Mouse (Mus musculus) heart, adult 2 months (tissue): ENCODE measurements around the gene Ndufaf8. TPM values are rescaled to one million over a fixed set of nuclear protein-coding genes. Genes with fewer than 3 reads are reported as not detected.

Experiments
- DNase-seq, 2 experiments: peaks; one replicate each; pipeline ENCODE4 v3.0.0; 2021
- H3K27ac ChIP-seq: fragments of 200-600 bp; 2 replicates; pipeline ENCODE4 v1.8.1; 2022
- H3K27me3 ChIP-seq: fragments of 200-500 bp; 2 replicates; pipeline ENCODE4 v1.6.1; 2012; ENCODE audit warnings: mild to moderate bottlenecking, low read length, inconsistent platforms, mixed read lengths; ENCODE audit not compliant: control insufficient read depth, insufficient read depth
- H3K36me3 ChIP-seq: fragments of 200-500 bp; 2 replicates; pipeline ENCODE4 v1.6.1; 2012; ENCODE audit warnings: low read length, inconsistent platforms; ENCODE audit not compliant: control insufficient read depth, insufficient read depth
- H3K4me1 ChIP-seq: fragments of 200-500 bp; 2 replicates; pipeline ENCODE4 v1.6.1; 2011; ENCODE audit warnings: low read length; ENCODE audit not compliant: control insufficient read depth, insufficient read depth
- H3K4me3 ChIP-seq: fragments of 200-600 bp; 2 replicates; pipeline ENCODE4 v1.8.1; 2022
- H3K79me2 ChIP-seq: fragments of 200-500 bp; replicated peaks from 2 replicates; pipeline ENCODE4 v1.6.1; 2012; ENCODE audit warnings: mild to moderate bottlenecking, inconsistent platforms, low read length, moderate library complexity, mixed read lengths; ENCODE audit not compliant: control insufficient read depth, insufficient read depth
- H3K9ac ChIP-seq: fragments of 200-500 bp; 2 replicates; pipeline ENCODE4 v1.6.1; 2012; ENCODE audit warnings: low read depth, mild to moderate bottlenecking, control low read depth, inconsistent platforms, low read length, mixed read lengths
- CTCF ChIP-seq: fragments of 200-600 bp; IDR thresholded peaks from 2 replicates; pipeline ENCODE4 v1.8.1; 2022; ENCODE audit warnings: antibody characterized with exemption, mild to moderate bottlenecking, moderate library complexity
- EP300 ChIP-seq: fragments of 200-500 bp; IDR thresholded peaks from 2 replicates; pipeline ENCODE4 v1.6.1; 2011; ENCODE audit warnings: low read depth, low read length, control low read depth; ENCODE audit not compliant: insufficient read depth
- POLR2A ChIP-seq: fragments of 200-500 bp; IDR thresholded peaks from 2 replicates; pipeline ENCODE4 v1.6.1; 2011; ENCODE audit warnings: mild to moderate bottlenecking, low read depth, low read length, control low read depth; ENCODE audit not compliant: insufficient read depth
- WGBS: fragments of 180-500 bp; shearing (Covaris S2); methylation state at CpG from one replicate; pipeline ENCODE4 v1.1.7; 2018; 5-methylcytosine and 5-hydroxymethylcytosine counted together
- intact Hi-C: fragments of 180-260 bp; cut with DNase I; formaldehyde crosslinking; loops from one replicate; pipeline ENCODE4 v1.15.1; 2025
- polyA plus RNA-seq: library from polyadenylated mRNA; depleted of rRNA; stranded (reverse); fragments of >200 nt; gene quantifications from 2 replicates; pipeline ENCODE4 v1.2.3, GENCODE M21; 2012
- total RNA-seq, 2 experiments: library from RNA; stranded (reverse); gene quantifications; 2 replicates each; pipeline ENCODE4 v1.2.3; 2021

Ndufaf8 gene
- total and polyA plus RNA-seq, 3 experiments, result 51.0 to 93.9 (median 82.7) TPM

GRCm38 (mm10) chr11:120092817-120093591 is 5.7 kb upstream of the Ndufaf8 start:
- no peaks in the 10 kb centered on the region for H3K27me3 ChIP-seq
- 77% methylated on average over 23 of the region's 23 CpGs for WGBS
- H3K9ac ChIP-seq, result no peak overlapping the region
- no peak overlapping the region for H3K27ac ChIP-seq
- H3K4me1 ChIP-seq, result peaks cover 2% of the 10 kb centered on the region; the same call in 1 of the 2 replicates
- intact Hi-C loops, result loop anchor here (10.0 kb wide), 1 partner anchor 158 kb away; no protein-coding TSS in a partner anchor
- no peaks in the 10 kb centered on the region for H3K36me3 ChIP-seq
- TF ChIP-seq CTCF, result no peak
- no peak for TF ChIP-seq POLR2A
- TF ChIP-seq EP300, result no peak
- DNase-seq, result no peak
- H3K79me2 ChIP-seq, result no peaks in the 10 kb centered on the region
- H3K4me3 ChIP-seq, result no peak overlapping the region

- 0% methylated on average over 3 of the region's 3 CpGs for WGBS
- intact Hi-C loops, result loop anchor here (2.0 kb wide), 1 partner anchor 70 kb away; no protein-coding TSS in a partner anchor
- Histone ChIP-seq H3K27me3 (no peaks in the 10 kb centered on the region), H3K9ac (no peak overlapping the region), H3K4me1 (0 out of 2 replicates have a peak, but pooled peaks cover 2% of the 10 kb centered on the region), H3K27ac (no peak overlapping the region), H3K79me2 (no peaks in the 10 kb centered on the region), H3K4me3 (no peak overlapping the region), H3K36me3 (no peaks in the 10 kb centered on the region)
- TF ChIP-seq EP300, result peak; percentile 66; the same call in 1 of the 2 replicates
- no peak for TF ChIP-seq POLR2A
- peak; percentile 90 for TF ChIP-seq CTCF
- peak; percentile 59 to 70 for DNase-seq
Observed at GRCm38 (mm10) chr11:120101036-120101435, 2.3 kb downstream of the Ndufaf8 start.

- no peak for DNase-seq
- H3K4me3 ChIP-seq, result no peak overlapping the region
- WGBS, result 83% methylated on average over 3 of the region's 3 CpGs
- no peaks in the 10 kb centered on the region for H3K27me3 ChIP-seq
- intact Hi-C loops, result no loop called here
- no peak overlapping the region for H3K27ac ChIP-seq
- no peak for TF ChIP-seq CTCF
- no peak for TF ChIP-seq POLR2A
- TF ChIP-seq EP300, result no peak
- no peaks in the 10 kb centered on the region for H3K79me2 ChIP-seq
- no peaks in the 10 kb centered on the region for H3K36me3 ChIP-seq
- H3K9ac ChIP-seq, result no peak overlapping the region
- H3K4me1 ChIP-seq, result no peaks in the 10 kb centered on the region
Observed at GRCm38 (mm10) chr11:120103431-120103997, 4.8 kb downstream of the Ndufaf8 start.

- no peak overlapping the region for H3K4me3 ChIP-seq
- no peak overlapping the region for H3K27ac ChIP-seq
- no peaks in the 10 kb centered on the region for H3K79me2 ChIP-seq
- no peak overlapping the region for H3K9ac ChIP-seq
- H3K4me1 ChIP-seq, result peaks cover 2% of the 10 kb centered on the region; the same call in 1 of the 2 replicates
- no peak for DNase-seq
- no peak for TF ChIP-seq POLR2A
- TF ChIP-seq CTCF, result no peak
- TF ChIP-seq EP300, result no peak
- intact Hi-C loops, result no loop called here
- H3K36me3 ChIP-seq, result no peaks in the 10 kb centered on the region
- H3K27me3 ChIP-seq, result no peaks in the 10 kb centered on the region
- 86% methylated on average over 2 of the region's 2 CpGs for WGBS
Observed at GRCm38 (mm10) chr11:120107026-120107425, 8.3 kb downstream of the Ndufaf8 start.

- no peak overlapping the region for H3K27ac ChIP-seq
- no peak for DNase-seq
- no peak overlapping the region for H3K9ac ChIP-seq
- TF ChIP-seq EP300, result no peak
- no peak for TF ChIP-seq POLR2A
- no peak for TF ChIP-seq CTCF
- H3K36me3 ChIP-seq, result no peaks in the 10 kb centered on the region
- no peaks in the 10 kb centered on the region for H3K79me2 ChIP-seq
- no peaks in the 10 kb centered on the region for H3K27me3 ChIP-seq
- no peak overlapping the region for H3K4me3 ChIP-seq
- intact Hi-C loops, result no loop called here
- 76% methylated on average over 9 of the region's 9 CpGs for WGBS
- peaks cover 2% of the 10 kb centered on the region; the same call in 1 of the 2 replicates for H3K4me1 ChIP-seq
Observed at GRCm38 (mm10) chr11:120107796-120108195, 9.1 kb downstream of the Ndufaf8 start.
